Mouse (Mus musculus): ENCODE data around the gene Cabp1.
"Not testable (repeated sequence)": the region's sequence is repeated elsewhere in the genome, so short reads cannot be mapped to it uniquely, and the experiment has no call there.

Gene Cabp1

DNA sequence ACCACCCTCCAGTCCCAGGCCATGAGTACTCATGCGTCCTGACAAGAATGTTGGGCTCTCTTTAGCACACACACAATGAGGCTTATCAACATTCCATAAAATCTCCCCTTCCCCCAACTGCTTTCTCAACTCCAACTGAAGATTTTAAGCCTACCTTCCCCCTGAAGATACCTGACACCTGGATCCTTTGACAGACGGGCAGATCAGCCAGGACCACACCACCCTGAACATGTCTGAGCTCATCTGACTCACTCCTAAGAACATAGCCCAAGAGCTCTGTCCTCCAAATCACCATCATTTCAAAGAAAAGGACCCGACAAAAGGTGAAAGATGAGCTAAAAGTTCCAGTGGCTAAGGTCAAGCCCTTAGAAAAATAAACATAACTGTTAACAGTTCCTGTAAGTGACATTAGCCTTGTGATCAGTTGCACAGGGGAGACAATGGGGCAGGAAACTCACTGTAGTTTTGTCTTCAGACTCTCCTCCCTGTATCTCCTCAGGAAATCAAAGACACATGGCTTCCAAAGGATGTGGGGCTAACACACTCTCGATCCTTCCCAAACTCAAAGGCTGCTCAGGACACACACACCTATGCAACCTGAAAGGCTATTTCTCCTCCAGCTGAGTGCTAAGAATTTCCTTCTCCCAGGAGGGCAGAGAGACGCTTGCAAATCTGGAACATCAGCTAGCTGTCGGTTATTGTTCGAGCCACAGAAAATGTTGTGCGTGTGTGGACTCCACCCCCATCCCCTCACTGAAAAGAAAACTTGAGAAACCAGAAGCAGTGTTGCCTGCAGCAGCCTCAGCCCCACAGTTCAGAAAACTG, 41.8 kb downstream of the Cabp1 start:
- no peak for DNase-seq (ENCODE audit: low read depth, low spot score)

GRCm38 (mm10) chr5:115151457-115151856, 42.7 kb downstream of the Cabp1 start:
- no peak for DNase-seq (ENCODE audit: low read depth, low spot score)

GRCm38 (mm10) chr5:115150991-115151390, 43.2 kb downstream of the Cabp1 start:
- no peak for DNase-seq (ENCODE audit: low read depth, low spot score)

GRCm38 (mm10) chr5:115149675-115150459, 44.3 kb downstream of the Cabp1 start:
- DNase-seq (ENCODE audit: low read depth, low spot score): no peak

- DNase-seq (ENCODE audit: low read depth, low spot score): not testable (repeated sequence)
Measured at GRCm38 (mm10) chr5:115148872-115149271, 45.3 kb downstream of the Cabp1 start.

DNA sequence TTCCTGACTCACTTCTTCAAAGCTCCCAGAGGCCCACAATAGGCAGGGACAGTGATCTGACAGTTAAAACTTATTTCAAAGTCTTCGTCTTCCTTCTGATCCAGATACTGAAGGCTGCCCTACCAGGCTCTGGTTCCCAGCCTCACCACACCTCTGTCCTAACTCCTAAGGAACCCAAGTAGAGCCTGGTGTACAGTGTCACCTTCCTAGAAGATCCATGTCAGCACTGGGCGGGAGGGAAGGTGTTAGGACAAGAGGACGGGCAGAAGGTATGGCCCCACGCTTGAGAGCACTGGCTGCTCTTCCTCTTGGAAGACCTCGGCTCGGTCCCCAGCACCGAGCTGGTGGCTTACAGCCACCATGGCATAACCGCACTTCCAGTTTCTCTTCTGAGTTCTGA, 45.8 kb downstream of the Cabp1 start:
- no peak for DNase-seq (ENCODE audit: low read depth, low spot score)

- DNase-seq (ENCODE audit: low read depth, low spot score): no peak
Measured at GRCm38 (mm10) chr5:115147388-115147787, 46.8 kb downstream of the Cabp1 start.

GRCm38 (mm10) chr5:115146747-115147130, 47.4 kb downstream of the Cabp1 start:
- no peak for DNase-seq (ENCODE audit: low read depth, low spot score)

DNA sequence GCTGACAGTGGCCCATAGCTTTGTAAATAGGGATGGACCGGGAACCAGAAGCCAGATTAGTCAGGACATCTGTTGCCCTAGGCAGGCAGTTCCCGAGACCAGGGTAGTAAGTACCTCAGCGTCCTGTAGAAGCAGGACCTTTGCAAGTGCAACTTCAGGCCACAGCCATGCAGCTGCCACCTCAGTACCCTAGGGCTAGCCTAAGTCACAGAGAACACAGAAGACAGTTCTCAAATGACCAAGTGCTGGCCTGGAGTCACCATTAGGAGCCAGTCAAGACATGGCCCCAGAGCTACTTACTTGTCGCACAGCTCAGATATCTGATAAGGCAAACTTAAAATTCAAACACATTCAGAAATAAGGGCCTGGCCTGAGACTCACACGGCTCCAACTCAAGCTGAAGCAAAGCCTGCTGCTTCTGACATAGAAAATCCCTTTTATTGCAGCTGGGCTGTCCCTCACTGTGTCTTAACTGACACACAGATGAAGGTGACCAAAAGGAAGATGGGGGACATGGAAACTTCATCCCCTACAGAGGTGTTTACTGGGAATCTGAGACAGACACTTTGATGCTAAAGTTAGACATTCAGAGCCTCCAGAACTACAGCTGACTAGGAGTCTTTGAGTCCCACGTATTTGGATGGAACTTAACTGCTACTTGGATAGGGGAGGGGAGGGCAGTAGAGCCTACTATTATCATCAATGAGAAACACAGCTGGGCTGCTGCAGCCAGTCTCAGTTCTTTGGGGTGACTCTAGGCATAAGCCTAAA, 48.0 kb downstream of the Cabp1 start:
- DNase-seq (ENCODE audit: low read depth, low spot score): no peak

DNA sequence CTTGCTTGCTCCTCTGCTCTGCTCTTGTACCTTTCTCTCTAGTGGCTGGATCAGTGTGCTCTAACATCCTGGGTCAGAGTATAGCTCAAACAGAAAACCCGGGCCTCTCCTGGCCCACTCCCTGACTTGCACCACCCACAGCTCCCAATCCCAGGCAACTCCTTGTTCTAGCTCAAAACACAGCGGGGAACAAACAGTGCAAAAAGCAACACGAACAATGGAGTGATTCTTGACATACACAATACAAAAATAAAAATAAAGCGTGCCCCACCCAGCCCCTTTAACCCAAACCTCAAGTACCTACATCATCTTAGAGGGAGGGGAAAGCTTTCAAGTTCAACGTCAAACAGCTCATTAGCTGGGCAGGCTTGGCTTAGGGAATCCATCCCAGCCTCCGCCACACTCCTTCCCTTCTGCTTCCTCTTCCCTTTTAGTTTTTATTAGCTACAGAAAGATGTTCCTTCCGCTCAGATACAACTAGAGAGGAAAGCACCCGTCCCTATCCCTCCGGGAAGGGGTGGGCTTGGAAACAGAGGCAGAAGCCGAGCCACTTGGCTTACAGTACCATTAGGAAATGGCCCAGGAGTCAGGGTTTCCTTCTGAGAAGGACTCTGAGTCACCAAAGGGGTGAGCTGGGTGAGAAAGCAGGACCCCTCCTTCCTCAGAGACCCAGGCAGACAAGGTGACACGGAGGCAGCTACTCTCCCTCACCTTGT, 48.8 kb downstream of the Cabp1 start:
- no peak for DNase-seq (ENCODE audit: low read depth, low spot score)

DNA sequence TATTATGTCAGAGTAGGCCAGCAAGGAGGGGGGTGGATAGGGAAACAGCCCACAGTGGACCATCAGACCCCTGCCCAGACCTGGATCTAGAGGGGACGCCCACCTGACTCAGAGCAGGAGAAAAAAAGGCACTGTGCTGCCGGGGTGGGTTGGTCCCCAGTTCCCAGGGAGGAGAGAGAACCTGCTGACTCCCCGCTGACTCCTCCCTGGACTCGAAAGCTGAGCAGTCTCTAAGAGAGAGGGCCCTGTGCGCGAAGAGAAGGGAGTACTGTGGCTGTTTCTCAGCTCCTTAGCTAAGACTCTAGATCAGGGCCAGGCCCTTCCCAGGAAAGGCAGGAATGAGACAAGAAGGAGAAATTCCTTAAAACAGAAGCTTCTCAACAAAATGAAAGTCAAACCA, 49.7 kb downstream of the Cabp1 start:
- no peak for DNase-seq (ENCODE audit: low read depth, low spot score)

DNA sequence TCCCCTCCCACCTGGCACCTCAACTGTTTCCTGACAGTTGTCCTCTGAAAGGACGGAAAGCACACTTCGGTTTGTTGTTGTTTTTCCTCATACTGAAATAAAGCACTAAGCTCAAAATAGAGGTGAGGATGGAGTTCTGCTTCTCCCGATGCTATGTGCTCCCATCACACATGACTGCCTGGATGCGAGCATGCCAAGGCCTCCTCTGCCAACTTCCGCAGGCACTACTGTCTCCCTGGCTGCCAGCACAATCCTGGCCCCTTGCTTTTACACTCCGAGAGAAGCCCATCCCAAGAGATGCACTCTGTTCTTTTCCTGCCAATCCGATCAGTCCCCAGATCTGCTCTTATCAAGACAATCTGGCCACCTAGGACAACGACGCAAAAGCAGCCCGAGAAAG, 50.6 kb downstream of the Cabp1 start:
- no peak for DNase-seq (ENCODE audit: low read depth, low spot score)

- DNase-seq (ENCODE audit: low read depth, low spot score): no peak
Measured at GRCm38 (mm10) chr5:115142166-115142697, 51.9 kb downstream of the Cabp1 start.

DNA sequence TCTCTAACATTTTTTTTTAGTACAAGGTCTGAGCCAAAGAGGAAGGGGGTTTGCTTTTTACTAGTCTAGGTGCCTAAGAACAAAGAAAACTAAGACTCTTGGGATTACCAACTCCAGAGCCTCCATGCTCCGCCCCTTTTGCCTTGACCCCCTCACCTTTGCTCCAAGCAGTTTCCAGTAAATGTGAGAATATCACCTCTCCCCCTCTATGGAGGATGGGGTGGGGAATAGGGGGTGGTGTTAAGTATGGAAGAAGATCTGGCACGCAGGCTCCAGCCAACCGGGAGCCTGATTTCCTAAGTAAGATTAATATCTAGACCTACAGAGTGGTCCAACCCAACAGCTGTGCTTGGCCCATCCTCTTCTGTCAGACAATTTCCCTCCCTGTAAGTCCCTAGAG, 53.5 kb downstream of the Cabp1 start:
- DNase-seq (ENCODE audit: low read depth, low spot score): no peak

- DNase-seq (ENCODE audit: low read depth, low spot score): no peak
Measured at GRCm38 (mm10) chr5:115139124-115139523, 55.1 kb downstream of the Cabp1 start.

DNA sequence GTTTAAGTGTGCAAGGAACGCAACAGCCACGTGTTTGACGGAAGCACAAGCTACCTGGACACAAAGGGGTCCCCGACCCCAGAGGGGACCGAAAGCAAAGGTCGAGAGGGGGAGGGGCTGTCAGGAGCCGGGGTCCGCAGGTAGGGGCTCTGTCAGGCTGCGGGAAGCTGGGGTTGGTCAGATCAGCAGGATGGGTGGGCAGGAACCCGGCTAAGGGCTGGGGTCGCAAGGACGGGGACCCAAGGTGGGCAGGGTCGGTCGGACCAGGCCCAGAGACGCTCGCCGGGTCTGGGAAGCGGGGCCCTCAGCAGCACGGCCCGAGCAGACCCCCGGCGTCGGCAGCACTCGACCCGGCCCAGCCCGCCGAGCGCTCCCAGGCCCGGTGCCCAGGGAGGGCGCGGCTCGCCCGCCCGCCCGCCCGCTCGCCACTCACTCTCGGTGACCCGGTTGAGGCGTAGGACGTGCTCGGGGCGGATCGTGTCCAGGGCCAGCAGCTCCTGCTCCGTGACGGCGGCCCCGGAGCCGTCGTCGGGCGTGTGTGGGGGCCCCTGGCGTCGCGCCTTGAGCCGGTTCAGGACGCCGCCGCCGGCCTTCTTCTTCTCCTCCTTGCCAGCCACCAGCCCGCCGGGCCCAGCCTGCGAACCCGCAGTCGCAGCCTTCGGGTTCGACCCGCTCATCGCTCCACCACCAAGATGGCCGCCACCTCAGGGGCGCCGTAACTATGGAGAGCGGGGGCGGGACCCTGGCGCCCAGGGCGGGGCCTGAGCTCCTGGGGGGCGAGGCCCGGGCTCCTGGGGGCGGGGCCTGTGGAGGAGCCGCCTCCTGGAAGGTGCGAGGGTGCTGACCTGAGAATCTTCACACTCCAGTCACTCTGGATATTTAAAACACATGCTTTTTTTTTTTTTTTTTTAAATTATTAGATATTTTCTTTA, 59.7 kb downstream of the Cabp1 start, which contains the start of gene Unc119b:
Gene Unc119b (minus strand): TSS at position 742 of the 932 bp plus-strand sequence.
- peak; percentile 76 for DNase-seq (ENCODE audit: low read depth, low spot score)

GRCm38 (mm10) chr5:115133358-115134066, 60.7 kb downstream of the Cabp1 start:
- no peak for DNase-seq (ENCODE audit: low read depth, low spot score)

- no peak for DNase-seq (ENCODE audit: low read depth, low spot score)
Measured at GRCm38 (mm10) chr5:115132465-115132864, 61.7 kb downstream of the Cabp1 start.

DNA sequence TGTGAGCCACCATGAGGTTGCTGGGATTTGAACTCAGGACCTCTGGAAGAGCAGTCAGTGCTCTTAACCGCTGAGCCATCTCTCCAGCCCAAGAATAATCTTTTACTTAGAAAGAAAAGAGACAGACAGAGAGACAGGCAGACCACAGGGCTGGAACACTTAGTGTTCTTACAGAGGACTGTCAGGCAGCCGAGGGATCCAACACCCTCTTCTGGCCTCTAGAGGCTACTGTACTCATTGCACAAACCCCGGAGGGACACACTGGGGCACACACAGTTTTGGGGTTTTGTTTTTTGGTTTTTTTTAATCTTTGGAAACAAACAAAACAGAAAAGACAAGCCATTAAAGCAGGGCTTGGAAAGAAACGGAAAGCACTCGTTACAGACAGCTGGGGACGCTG, 64.9 kb downstream of the Cabp1 start:
- DNase-seq (ENCODE audit: low read depth, low spot score): no peak

Data from retina, adult 2 months (tissue).